Mouse (Mus musculus) frontal cortex, postnatal 36 days (tissue): Measurements from ENCODE around the gene Gm12887.

Experiments
- DNase-seq, 2 experiments: peaks; one replicate each; pipeline ENCODE4 v3.0.0; 2022; ENCODE audit warnings: low spot score in 2 of 2

Gene Gm12887

GRCm38 (mm10) chr4:121622003-121622402, at the start of gene Gm12887:
Gene Gm12887 (minus strand): TSS chr4:121622103.
- DNase-seq, result no peak

- no peak for DNase-seq
Measured at GRCm38 (mm10) chr4:121657040-121657439, 35.1 kb upstream of the Gm12887 start.
